Mouse (Mus musculus) telencephalon, adult 2 months (tissue): ENCODE results near the gene Proser1.

Experiments used
- DNase-seq: peaks from one replicate; pipeline ENCODE4 v3.0.0-alpha.2; 2011; ENCODE audit warnings: low read depth, low spot score

Gene Proser1

DNA sequence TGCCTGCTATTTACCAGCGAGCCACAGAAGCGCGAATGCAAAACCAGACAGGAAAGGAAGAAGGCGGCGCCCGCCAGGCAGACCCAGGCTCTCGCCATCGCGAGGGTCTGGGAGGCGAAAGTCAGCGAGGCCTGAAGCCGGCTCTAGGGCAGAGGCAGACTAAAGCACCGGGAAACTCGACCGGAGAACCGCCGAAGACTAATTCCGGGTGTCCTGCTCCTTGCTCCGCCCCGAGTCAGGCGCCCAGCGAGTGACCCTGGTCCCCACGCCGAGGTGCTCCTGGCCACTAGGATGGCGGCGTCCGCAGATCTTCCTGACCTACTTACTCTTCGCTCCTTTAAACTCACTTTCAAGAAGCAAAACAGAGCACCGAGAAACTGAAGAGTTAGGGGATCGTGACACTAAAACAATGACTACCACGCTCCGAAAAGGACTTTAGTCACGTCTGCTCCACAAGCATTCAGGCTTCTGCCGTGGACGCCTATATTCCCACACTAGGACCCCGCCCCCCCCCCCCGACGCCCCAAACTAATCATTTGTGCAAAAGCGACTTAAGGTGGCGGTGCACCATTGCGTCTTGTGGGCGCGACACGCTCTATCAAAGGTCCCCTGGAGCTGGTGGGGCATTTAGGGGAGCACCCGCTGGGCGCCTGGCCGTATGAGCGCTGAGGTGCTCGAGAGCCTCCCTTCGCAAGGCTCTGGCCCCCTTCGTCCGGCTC, at the start of gene Proser1, which contains the start of gene Nhlrc3:
TSS of gene Proser1 (plus strand) at position 621 of the 719 bp plus-strand sequence.
TSS of gene Nhlrc3 (minus strand) at position 287 of the 719 bp plus-strand sequence.
- peak; percentile 99 for DNase-seq

GRCm38 (mm10) chr3:53413959-53414358, 49.5 kb upstream of the Proser1 start:
- no peak for DNase-seq

- DNase-seq, result peak; percentile 29
These were observed 47.4 kb upstream of the Proser1 start for GRCm38 (mm10) chr3:53416036-53416506.

DNA sequence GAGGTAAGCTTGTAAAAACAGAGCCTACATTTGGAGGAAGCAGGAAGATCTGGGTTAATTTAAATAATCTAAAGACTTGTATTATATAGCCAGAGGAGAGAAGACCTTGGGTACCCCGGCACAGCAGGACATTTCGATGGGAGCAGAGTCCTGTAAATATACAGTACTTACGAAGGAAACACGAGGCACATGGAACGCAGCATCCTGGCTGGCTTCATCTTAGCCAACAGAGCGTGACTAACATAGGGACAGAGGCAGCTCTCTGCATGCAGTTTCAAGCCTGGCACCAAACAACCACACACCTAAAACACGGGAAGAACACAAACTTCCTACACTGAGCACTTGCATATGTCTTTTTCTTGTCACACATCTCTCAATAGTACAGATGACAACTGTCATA, 45.8 kb upstream of the Proser1 start:
- DNase-seq, result no peak

DNA sequence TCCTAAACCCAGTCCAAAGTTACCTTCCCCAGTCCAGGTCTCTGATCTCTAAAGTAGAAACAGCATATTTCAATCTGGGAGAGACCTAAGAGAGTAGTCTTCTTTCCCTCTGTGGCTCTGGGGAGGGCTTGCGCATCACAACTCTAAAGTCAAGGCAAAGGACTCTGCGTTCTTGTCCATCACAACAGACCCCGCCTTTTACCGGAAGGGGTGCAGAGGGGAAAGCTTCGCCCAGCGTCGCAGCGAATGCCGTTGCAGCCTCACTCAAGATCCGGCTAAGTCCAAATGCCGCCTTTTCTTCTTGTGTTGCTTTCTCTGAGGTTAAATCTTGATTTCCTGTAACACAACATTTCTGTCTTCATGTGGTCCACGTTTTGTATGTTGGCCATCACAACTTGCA, 41.8 kb upstream of the Proser1 start:
- DNase-seq, result no peak

- DNase-seq, result no peak
These were observed 40.8 kb upstream of the Proser1 start for GRCm38 (mm10) chr3:53422691-53423090.

DNA sequence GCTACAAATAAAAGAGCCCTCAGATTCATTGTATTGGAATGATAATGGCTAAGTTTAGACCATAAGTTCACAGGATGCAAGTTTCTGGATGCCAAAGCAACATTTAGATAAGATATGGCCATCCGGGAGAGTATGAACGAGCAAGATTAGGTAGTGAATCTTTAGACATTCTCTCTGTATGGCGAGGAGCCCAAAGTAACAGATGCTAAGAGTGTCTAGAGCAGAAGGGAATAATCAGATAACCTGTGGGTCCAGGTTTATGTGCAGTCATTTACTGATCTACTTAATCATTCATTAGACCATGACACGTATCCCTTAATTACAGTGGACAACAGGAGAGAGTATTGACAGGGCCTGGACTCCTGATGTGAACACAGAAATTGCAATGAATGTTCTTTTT, 39.9 kb upstream of the Proser1 start:
- DNase-seq, result no peak

DNA sequence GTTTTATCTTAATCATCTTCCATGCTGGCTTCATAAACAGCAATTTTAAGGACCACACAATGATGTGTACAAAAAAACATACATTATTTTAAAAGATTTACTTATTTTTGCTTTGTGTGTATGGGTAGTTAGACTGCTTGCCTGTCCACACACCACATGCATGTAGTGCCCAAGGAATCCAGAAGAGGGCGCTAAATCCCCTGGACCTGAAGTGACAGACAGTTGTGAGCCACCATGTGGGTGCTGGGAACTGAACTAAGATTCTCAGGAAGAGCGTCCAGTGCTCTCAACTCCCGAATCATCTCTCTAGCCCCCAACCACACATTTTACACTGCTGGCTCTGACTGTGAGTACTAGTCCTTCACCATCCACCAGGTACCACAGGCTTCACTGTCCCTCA, 28.9 kb upstream of the Proser1 start:
- DNase-seq, result no peak

GRCm38 (mm10) chr3:53436550-53436949, 26.9 kb upstream of the Proser1 start:
- no peak for DNase-seq

- no peak for DNase-seq
These were observed 17.9 kb upstream of the Proser1 start for GRCm38 (mm10) chr3:53445540-53445939.

GRCm38 (mm10) chr3:53446801-53447200, 16.7 kb upstream of the Proser1 start:
- DNase-seq, result no peak

- DNase-seq, result peak; percentile 81
These were observed 15.3 kb upstream of the Proser1 start for GRCm38 (mm10) chr3:53448208-53448607.

GRCm38 (mm10) chr3:53450666-53451065, 12.8 kb upstream of the Proser1 start:
- DNase-seq, result no peak

GRCm38 (mm10) chr3:53452351-53452750, 11.1 kb upstream of the Proser1 start:
- no peak for DNase-seq

DNA sequence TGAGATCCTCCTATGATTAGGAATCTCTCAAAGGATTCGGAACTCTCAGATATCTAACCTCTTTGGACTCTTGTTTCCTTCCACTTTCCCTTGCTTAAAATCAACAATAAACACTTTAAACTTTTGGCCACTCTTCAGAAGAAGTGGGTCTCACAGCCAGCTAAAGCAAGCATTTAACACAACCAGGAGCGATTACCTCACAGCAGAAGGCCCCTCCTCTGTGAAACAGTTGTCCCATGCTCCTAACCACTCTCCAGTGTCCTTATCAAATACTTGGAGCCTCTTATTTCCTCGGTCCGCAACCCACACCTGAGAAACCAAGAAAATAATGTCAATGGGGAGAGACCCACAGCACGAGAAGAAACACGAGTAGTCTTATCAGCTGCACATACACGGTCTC, 10.1 kb upstream of the Proser1 start:
- DNase-seq, result no peak

- DNase-seq, result no peak
These were observed 9.5 kb upstream of the Proser1 start for GRCm38 (mm10) chr3:53454005-53454404.

- DNase-seq, result no peak
These were observed 8.9 kb upstream of the Proser1 start for GRCm38 (mm10) chr3:53454561-53454960.

DNA sequence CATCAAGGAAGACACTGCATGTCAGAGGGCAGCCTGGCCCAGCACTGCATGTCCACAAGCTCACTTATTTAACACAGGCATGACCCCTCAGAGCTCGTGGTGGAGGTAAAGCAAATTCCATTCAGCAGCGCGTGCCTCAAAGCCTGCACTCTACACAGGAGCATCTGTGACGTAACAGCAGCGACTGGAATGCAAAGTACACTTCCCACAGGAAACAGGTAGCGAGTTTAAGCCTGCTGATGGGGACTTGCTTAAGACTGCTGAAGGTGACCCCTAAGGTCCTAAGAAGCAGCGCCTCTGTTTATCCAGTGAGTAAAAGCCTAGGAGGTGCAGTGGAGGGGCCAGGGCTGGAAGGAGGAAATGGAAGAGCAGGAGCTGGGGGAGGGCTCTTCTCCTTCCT, 8.5 kb upstream of the Proser1 start:
- no peak for DNase-seq

DNA sequence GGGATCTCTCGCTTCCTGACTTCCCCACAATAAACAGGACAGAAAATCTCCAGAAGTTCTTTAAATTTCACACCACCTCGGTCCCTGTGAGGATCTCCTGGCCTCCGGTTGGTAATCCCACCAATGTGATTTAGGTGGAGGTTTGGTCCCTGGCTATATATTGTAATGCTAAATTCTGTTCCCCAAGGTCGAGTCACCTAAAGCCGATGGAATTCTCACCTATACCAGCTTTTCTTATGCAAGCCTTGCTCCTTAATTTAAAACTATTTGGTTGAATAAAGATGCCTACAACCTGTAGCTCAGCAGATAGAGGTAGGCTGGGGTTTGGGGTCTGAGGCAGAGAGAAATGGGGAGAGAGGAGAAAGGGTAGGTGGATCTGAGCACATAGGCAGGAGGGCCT, 5.7 kb upstream of the Proser1 start:
- no peak for DNase-seq

DNA sequence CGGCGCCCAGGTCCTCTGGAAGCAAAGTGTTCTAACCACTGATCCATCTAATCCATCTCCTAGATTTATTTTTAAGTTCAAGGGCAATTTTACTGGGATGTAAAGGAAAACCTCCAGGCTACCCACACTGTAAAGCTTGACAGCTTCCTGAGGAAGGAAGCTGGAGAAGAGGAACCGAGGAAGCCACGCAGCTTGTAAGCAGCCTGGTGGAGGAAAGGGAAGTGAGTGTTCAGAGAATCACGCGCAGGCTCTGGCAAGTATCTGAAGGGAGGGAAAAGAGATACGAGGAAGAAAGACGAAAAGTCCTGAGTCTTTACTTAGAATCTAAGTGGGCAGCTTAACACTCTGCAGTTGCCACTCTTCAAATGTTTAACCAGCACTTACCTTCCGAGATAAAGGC, 3.4 kb upstream of the Proser1 start:
- no peak for DNase-seq

DNA sequence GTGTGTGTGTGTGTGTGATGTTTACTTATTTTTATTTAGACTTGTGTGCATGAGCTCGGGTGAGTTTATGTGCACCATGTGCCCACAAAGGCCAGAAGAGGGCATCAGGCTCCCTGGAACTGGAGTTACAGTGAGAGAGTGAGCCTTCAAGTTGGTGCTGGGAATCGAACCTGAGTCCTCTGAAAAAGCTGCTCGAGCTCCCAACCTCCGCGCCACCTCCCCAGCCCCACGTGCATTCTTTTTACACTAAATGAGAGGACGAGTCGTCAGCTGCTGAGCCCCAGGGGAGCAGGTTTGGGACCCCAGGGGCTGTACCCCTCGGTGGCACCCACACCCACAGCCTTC, 793 bp upstream of the Proser1 start:
- no peak for DNase-seq

DNA sequence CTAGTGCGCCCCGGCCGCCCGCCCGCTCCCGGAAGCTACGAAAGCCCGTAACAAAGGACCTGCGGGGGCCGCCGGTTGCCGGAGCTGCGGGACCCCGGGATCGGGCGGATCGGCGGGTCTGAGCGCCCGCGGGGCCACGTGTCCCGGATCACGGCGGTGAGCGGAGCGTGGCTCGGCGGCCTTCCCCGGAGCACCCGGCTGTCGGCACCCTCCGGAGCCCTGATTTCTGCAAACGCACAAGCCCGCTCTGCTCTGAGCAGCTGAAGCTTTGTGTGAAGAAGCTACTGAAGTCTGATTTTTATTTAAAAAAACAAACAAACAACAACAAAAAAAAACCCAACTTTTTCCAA, 274 bp downstream of the Proser1 start:
- DNase-seq, result no peak

DNA sequence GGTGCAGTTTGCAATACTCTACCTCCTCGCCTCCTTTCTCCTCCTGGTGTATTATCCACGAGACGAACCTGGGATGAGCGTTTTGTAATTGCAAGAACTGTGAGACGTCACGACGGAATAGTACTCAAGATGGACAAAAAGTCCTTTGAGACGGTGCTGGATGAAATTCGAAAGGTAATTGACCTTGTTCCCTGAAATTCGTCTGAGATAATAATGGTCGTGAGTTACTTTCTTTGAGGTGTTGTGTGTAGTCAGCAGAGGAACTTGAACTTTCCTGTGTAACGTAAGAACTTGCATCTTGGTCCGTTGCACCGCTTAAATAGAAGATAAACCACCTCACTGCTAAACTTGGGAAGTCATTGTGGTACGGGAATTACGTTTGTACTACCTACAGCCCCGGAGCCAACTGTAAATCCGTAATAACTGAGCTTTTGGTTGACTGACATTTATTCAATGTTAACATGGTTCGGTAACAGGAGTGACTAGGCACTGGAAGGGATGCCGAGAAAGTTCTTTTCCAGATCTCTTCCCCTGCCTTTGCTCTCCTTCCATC, 756 bp downstream of the Proser1 start:
- DNase-seq, result no peak

GRCm38 (mm10) chr3:53465330-53465729, 1.9 kb downstream of the Proser1 start:
- no peak for DNase-seq
